Mouse (Mus musculus) olfactory bulb, adult 2 months (tissue): ENCODE results near the gene Fbxl16. TPM values are rescaled to one million over a fixed set of nuclear protein-coding genes. Genes with fewer than 3 reads are reported as not detected.

Experiments
- H3K27ac ChIP-seq: fragments of 200-500 bp; 2 replicates; pipeline ENCODE4 v1.5.1; 2012; ENCODE audit warnings: low read depth, low read length; ENCODE audit not compliant: insufficient read depth
- H3K4me1 ChIP-seq: fragments of 200-500 bp; 2 replicates; pipeline ENCODE4 v1.6.1; 2012; ENCODE audit warnings: low read length; ENCODE audit not compliant: control insufficient read depth, insufficient read depth
- H3K4me3 ChIP-seq: fragments of 200-500 bp; 2 replicates; pipeline ENCODE4 v1.5.1; 2012; ENCODE audit warnings: mild to moderate bottlenecking, low read depth, low read length, moderate library complexity; ENCODE audit not compliant: insufficient read depth
- CTCF ChIP-seq: fragments of 200-500 bp; IDR thresholded peaks from 2 replicates; pipeline ENCODE4 v1.5.1; 2012; ENCODE audit warnings: low read depth, mild to moderate bottlenecking, low read length, moderate library complexity; ENCODE audit not compliant: insufficient read depth
- POLR2A ChIP-seq: fragments of 200-500 bp; IDR thresholded peaks from 2 replicates; pipeline ENCODE4 v1.6.1; 2012; ENCODE audit warnings: mild to moderate bottlenecking, low read depth, low read length, moderate library complexity; ENCODE audit not compliant: insufficient read depth
- WGBS: fragments of 180-500 bp; shearing (Covaris S2); methylation state at CpG from one replicate; pipeline ENCODE4 v1.1.7; 2018; 5-methylcytosine and 5-hydroxymethylcytosine counted together
- polyA plus RNA-seq: library from polyadenylated mRNA; stranded (reverse); fragments of >200 nt; gene quantifications from 2 replicates; pipeline ENCODE4 v1.2.4, GENCODE M21; 2012; ENCODE audit warnings: low replicate concordance; ENCODE audit not compliant: missing spikeins, insufficient read depth, insufficient read length

Fbxl16 gene
- polyA plus RNA-seq, 1 experiment: not detected

DNA sequence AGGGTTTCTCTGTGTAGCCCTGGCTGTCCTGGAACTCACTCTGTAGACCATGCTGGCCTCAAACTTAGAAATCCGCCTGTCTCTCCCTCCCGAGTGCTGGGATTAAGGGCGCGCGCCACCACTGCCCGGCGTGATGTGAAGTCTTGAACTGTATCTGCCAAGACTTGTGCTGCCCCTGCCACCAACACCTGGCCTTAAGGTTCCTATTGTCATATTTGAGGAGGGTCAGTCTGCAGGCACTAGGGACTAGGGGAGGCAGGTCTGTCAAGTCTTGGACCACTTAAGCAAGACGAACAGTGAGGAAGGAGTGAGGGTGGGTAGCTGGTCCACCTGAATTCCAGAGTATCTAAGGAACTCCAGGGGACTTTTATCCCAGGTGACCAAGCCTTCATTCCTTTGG lies 60.6 kb downstream of the Fbxl16 start:
- Histone ChIP-seq H3K4me1 (peaks cover 10% of the 10 kb centered on the region), H3K27ac (no peak overlapping the region), H3K4me3 (no peak overlapping the region)
- TF ChIP-seq CTCF: no peak
- 84% methylated on average over 8 of the region's 8 CpGs for WGBS

DNA sequence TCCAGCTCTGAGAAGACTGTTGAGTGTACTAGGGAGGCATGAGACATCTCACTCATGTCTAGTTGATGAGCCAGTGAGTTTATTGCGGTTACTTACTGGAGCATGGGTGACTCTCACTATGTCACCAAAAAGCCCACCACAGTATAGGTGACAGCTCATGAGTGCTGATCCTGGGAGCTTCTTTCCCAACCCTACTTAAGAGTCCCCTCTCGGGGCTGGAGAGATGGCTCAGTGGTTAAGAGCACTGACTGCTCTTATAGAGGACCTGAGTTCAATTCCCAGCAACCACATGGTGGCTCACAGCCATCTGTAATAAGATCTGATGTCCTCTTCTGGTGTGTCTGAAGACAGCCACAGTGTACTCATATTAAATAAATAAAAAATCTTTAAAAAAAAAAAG lies 61.1 kb downstream of the Fbxl16 start:
- 92% methylated on average over 2 of the region's 2 CpGs for WGBS
- no peak for TF ChIP-seq POLR2A
- TF ChIP-seq CTCF: no peak

More for the DNA sequence above, 61.1 kb downstream of the Fbxl16 start:
- Histone ChIP-seq H3K4me3 (no peak overlapping the region), H3K27ac (no peak overlapping the region), H3K4me1 (peaks cover 10% of the 10 kb centered on the region)

Other genes with a start within 250 kb of the Fbxl16 start
- not detected in 2 replicates for gene Sox8, start 238.4 kb upstream of the Fbxl16 start, polyA plus RNA-seq
- not detected in 2 replicates for gene Lmf1, start 230.0 kb upstream of the Fbxl16 start, polyA plus RNA-seq
- not detected in 2 replicates for gene Gng13, start 91.9 kb upstream of the Fbxl16 start, polyA plus RNA-seq
- not detected in 2 replicates for gene Chtf18, start 81.7 kb upstream of the Fbxl16 start, polyA plus RNA-seq
- gene Rpusd1, start 81.4 kb upstream of the Fbxl16 start, polyA plus RNA-seq: not detected in 2 replicates
- gene Mslnl, start 73.0 kb upstream of the Fbxl16 start, polyA plus RNA-seq: not detected in 2 replicates
- gene Msln, start 54.7 kb upstream of the Fbxl16 start, polyA plus RNA-seq: not detected in 2 replicates
- gene Narfl, start 35.3 kb upstream of the Fbxl16 start, polyA plus RNA-seq: not detected in 2 replicates
- not detected in 2 replicates for gene Haghl, start 23.4 kb upstream of the Fbxl16 start, polyA plus RNA-seq
- not detected in 2 replicates for gene Ccdc78, start 22.5 kb upstream of the Fbxl16 start, polyA plus RNA-seq
- not detected in 2 replicates for gene Fam173a, start 16.2 kb upstream of the Fbxl16 start, polyA plus RNA-seq
- gene AC134908.4, start 13.4 kb upstream of the Fbxl16 start, polyA plus RNA-seq: not detected in 2 replicates
- gene Metrn, start 11.9 kb upstream of the Fbxl16 start, polyA plus RNA-seq: not detected in 2 replicates
- gene Wdr24, start 14.5 kb downstream of the Fbxl16 start, polyA plus RNA-seq: not detected in 2 replicates
- gene Jmjd8, start 19.8 kb downstream of the Fbxl16 start, polyA plus RNA-seq: not detected in 2 replicates
- not detected in 2 replicates for gene Stub1, start 24.3 kb downstream of the Fbxl16 start, polyA plus RNA-seq
- not detected in 2 replicates for gene Rhbdl1, start 28.2 kb downstream of the Fbxl16 start, polyA plus RNA-seq
- not detected in 2 replicates for gene Gm20683, start 32.7 kb downstream of the Fbxl16 start, polyA plus RNA-seq
- not detected in 2 replicates for gene Rhot2, start 35.8 kb downstream of the Fbxl16 start, polyA plus RNA-seq
- not detected in 2 replicates for gene Wdr90, start 52.4 kb downstream of the Fbxl16 start, polyA plus RNA-seq
- not detected in 2 replicates for gene Mcrip2, start 59.7 kb downstream of the Fbxl16 start, polyA plus RNA-seq
- gene Mettl26, start 66.0 kb downstream of the Fbxl16 start, polyA plus RNA-seq: not detected in 2 replicates
- not detected in 2 replicates for gene Wfikkn1, start 71.8 kb downstream of the Fbxl16 start, polyA plus RNA-seq
- gene Rab40c, start 110.6 kb downstream of the Fbxl16 start, polyA plus RNA-seq: not detected in 2 replicates
- not detected in 2 replicates for gene Pigq, start 135.9 kb downstream of the Fbxl16 start, polyA plus RNA-seq
- not detected in 2 replicates for gene Nhlrc4, start 135.9 kb downstream of the Fbxl16 start, polyA plus RNA-seq
- gene A930017K11Rik, start 143.5 kb downstream of the Fbxl16 start, polyA plus RNA-seq: not detected in 2 replicates
- not detected in 2 replicates for gene Capn15, start 176.7 kb downstream of the Fbxl16 start, polyA plus RNA-seq